Mouse (Mus musculus): ENCODE results near the gene Dnajc10. TPM values are rescaled to one million over a fixed set of nuclear protein-coding genes. Genes with fewer than 3 reads are reported as not detected.

Dnajc10 gene
- 374 TPM for polyA plus RNA-seq (2014; fragmentation: Illumina TruSeq; extraction: RNeasy Lipid Tissue Mini Kit (QIAGEN cat#74804))

DNA sequence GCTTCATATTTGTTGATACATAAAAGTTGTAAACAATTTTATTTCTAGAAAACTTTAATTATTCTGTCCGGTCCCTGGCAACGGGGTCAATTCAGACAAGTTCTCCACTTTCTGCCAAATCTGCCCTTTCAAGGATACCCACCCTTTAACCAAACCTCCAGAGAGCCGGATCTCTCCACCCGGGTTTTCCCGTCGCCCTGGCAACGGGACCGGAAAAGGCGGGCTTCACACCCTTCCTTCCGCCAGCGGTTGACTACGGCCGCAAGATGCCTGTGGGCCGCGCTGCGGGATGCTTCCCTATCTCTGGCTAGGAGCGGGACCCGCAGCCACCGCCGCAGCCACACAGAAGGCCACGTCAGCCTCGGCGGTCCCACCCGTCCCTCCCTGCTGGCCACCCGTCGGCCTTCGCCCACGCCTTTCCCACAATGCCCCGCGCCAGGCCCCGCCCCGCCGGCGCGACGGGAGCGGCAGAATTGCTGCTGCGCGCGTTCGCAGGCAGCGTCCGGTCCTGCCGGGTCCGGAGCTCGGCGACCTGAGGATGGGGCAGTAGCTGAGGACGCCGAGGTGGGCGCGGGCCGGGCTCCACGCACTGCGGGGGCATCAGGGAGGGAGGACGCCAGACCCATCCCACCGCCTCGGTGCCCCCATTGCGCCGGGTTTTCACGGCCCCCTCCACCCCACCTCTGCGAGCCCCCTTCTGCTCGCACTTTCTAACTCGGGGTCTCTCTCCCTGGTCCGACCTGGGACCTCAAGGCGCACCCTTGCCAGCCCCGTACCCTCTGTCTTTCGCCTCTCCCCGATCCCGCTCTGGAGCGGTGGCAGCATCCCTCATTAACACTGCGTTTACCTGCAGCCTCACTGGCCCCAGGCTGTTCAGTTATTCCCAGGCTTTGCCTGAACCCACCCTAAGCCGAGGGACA is at the start of gene Dnajc10:
Dnajc10 (plus strand) TSS at position 225 of the 920 bp plus-strand sequence.

DNA sequence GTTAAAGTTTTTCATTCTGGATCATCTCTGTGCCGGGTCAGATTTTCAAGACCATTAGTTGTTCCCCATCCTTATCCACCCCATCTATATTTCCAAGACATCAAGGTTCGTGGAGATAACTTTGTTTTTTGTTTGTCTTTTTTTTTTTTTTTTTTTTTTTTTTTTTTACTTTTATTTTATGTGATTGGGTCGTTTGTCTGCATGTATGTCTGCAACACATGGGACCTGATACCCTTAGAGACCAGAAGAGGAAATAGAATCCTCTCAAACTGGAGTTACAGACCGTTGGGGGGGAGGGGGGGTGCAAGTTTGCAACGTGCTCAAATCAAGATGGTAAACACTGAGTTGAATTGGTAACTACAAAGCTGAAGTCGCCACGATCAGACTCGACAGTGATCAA is 23.1 kb upstream of the Dnajc10 start, which contains the start of gene Prdx6b:
Prdx6b (plus strand) TSS at position 301 of the 400 bp plus-strand sequence.

Other genes starting within 250 kb of the Dnajc10 start
- 63.4 TPM for gene Pde1a, start 186.0 kb upstream of the Dnajc10 start, polyA plus RNA-seq (2014; fragmentation: Illumina TruSeq; extraction: RNeasy Lipid Tissue Mini Kit (QIAGEN cat#74804))
- gene Prdx6b, start 23.0 kb upstream of the Dnajc10 start, polyA plus RNA-seq (2014; fragmentation: Illumina TruSeq; extraction: RNeasy Lipid Tissue Mini Kit (QIAGEN cat#74804)): not detected
- gene Frzb, start 132.2 kb downstream of the Dnajc10 start, polyA plus RNA-seq (2014; fragmentation: Illumina TruSeq; extraction: RNeasy Lipid Tissue Mini Kit (QIAGEN cat#74804)): 13.6 TPM

Measured in ovary, adult 10 weeks (tissue).